Mouse (Mus musculus) neural tube, embryonic 15.5 days (tissue): ENCODE data around the gene Gpr3. TPM values are rescaled to one million over a fixed set of nuclear protein-coding genes. Genes with fewer than 3 reads are reported as not detected.
A peak's percentile ranks its signal among the peaks of the same experiment; 100 is the strongest.

Experiments used
- ATAC-seq: fragments of 200-750 bp; cut with Nextera tagmentation; 2 replicates; pipeline ENCODE4 v1.8.0; 2017; ENCODE audit warnings: mild to moderate bottlenecking, moderate TSS enrichment, moderate library complexity; ENCODE audit not compliant: low FRiP score
- H3K27ac ChIP-seq: fragments of 300-500 bp; sonication (generic); replicated peaks from 2 replicates; pipeline ENCODE4 v1.5.1; 2015; ENCODE audit warnings: mild to moderate bottlenecking, inconsistent platforms
- H3K27me3 ChIP-seq: fragments of 300-500 bp; sonication (generic); replicated peaks from 2 replicates; pipeline ENCODE4 v1.6.1; 2015; ENCODE audit warnings: inconsistent platforms
- H3K36me3 ChIP-seq: fragments of 300-500 bp; sonication (generic); 2 replicates; pipeline ENCODE4 v1.6.1; 2015; ENCODE audit warnings: inconsistent platforms
- H3K4me1 ChIP-seq: fragments of 300-500 bp; sonication (generic); 2 replicates; pipeline ENCODE4 v1.6.1; 2015; ENCODE audit warnings: inconsistent platforms
- H3K4me2 ChIP-seq: fragments of 300-500 bp; sonication (generic); 2 replicates; pipeline ENCODE4 v1.6.1; 2015; ENCODE audit warnings: inconsistent platforms, mild to moderate bottlenecking, moderate library complexity
- H3K4me3 ChIP-seq: fragments of 300-500 bp; sonication (generic); replicated peaks from 2 replicates; pipeline ENCODE4 v1.5.1; 2015; ENCODE audit warnings: mild to moderate bottlenecking, inconsistent platforms
- H3K9ac ChIP-seq: fragments of 300-500 bp; sonication (generic); replicated peaks from 2 replicates; pipeline ENCODE4 v1.6.1; 2015; ENCODE audit warnings: mild to moderate bottlenecking, inconsistent platforms
- H3K9me3 ChIP-seq: fragments of 300-500 bp; sonication (generic); replicated peaks from 2 replicates; pipeline ENCODE4 v1.6.1; 2016; ENCODE audit warnings: inconsistent platforms
- WGBS: fragments of 180-500 bp; shearing (Covaris S2); methylation state at CpG from one replicate; pipeline ENCODE4 v1.1.7; 2015; ENCODE audit warnings: mixed read lengths; 5-methylcytosine and 5-hydroxymethylcytosine counted together
- polyA plus RNA-seq: library from polyadenylated mRNA; unstranded; fragments of >200 nt; fragmentation: Nextera tagmentation; extraction: Ambion mirVana; gene quantifications from 2 replicates; pipeline ENCODE4 v1.2.1, GENCODE M21; 2015

Gene Gpr3
- polyA plus RNA-seq, result 1.3 and 2.5 TPM in 2 replicates

- 2% methylated on average over 43 of the region's 52 CpGs for WGBS
- peaks cover 24% of the 10 kb centered on the region for H3K27me3 ChIP-seq
- no peaks in the 10 kb centered on the region for H3K9me3 ChIP-seq
- H3K4me3 ChIP-seq, result peak within 1 kb of the TSS; percentile 72
- no peaks in the 10 kb centered on the region for H3K36me3 ChIP-seq
- H3K4me1 ChIP-seq, result peaks cover 25% of the 10 kb centered on the region
- H3K4me2 ChIP-seq, result peak within 1 kb of the TSS; percentile 98
- H3K9ac ChIP-seq, result peak within 1 kb of the TSS; percentile 67
- H3K27ac ChIP-seq, result no peak within 1 kb of the TSS
- peak; percentile 59 for ATAC-seq
Observed at GRCm38 (mm10) chr4:133211751-133212561, at the start of gene Gpr3, which contains the start of gene Cd164l2. Gene Gpr3, minus strand, starts transcription at chr4:133212536. Gene Cd164l2, plus strand, starts transcription at chr4:133212131.

- Histone ChIP-seq H3K4me3 (no peak overlapping the region), H3K9ac (no peak overlapping the region), H3K4me2 (no peak overlapping the region), H3K9me3 (no peaks in the 10 kb centered on the region), H3K4me1 (peaks cover 2% of the 10 kb centered on the region; the same call in 1 of the 2 replicates), H3K27ac (no peak overlapping the region), H3K27me3 (peaks cover 9% of the 10 kb centered on the region), H3K36me3 (peaks cover 34% of the 10 kb centered on the region)
- no peak for ATAC-seq
- WGBS, result 52% methylated on average over 10 of the region's 10 CpGs
Observed at GRCm38 (mm10) chr4:133261641-133262374, 49.5 kb upstream of the Gpr3 start.

GRCm38 (mm10) chr4:133257798-133258408 lies 45.6 kb upstream of the Gpr3 start:
- Histone ChIP-seq H3K36me3 (no peaks in the 10 kb centered on the region), H3K9me3 (no peaks in the 10 kb centered on the region), H3K9ac (no peak overlapping the region), H3K4me1 (peaks cover 4% of the 10 kb centered on the region; the same call in 1 of the 2 replicates), H3K4me3 (no peak overlapping the region), H3K27me3 (peaks cover 37% of the 10 kb centered on the region), H3K27ac (no peak overlapping the region), H3K4me2 (no peak overlapping the region)
- WGBS, result 85% methylated on average over 12 of the region's 12 CpGs
- no peak for ATAC-seq

- no peak overlapping the region for H3K4me2 ChIP-seq
- no peak overlapping the region for H3K4me3 ChIP-seq
- no peak overlapping the region for H3K9ac ChIP-seq
- ATAC-seq, result no peak
- WGBS, result 40% methylated on average over 12 of the region's 12 CpGs
- peaks cover 4% of the 10 kb centered on the region; the same call in 1 of the 2 replicates for H3K4me1 ChIP-seq
- peaks cover 44% of the 10 kb centered on the region for H3K27me3 ChIP-seq
- no peak overlapping the region for H3K27ac ChIP-seq
- no peaks in the 10 kb centered on the region for H3K9me3 ChIP-seq
- no peaks in the 10 kb centered on the region for H3K36me3 ChIP-seq
Observed at GRCm38 (mm10) chr4:133257230-133257629, 44.9 kb upstream of the Gpr3 start.

- ATAC-seq, result no peak
- no peaks in the 10 kb centered on the region for H3K36me3 ChIP-seq
- no peak overlapping the region for H3K27ac ChIP-seq
- H3K27me3 ChIP-seq, result peaks cover 48% of the 10 kb centered on the region
- H3K4me2 ChIP-seq, result 0 out of 2 replicates have a peak overlapping the region, but pooled peaks have one; percentile 17
- H3K9ac ChIP-seq, result no peak overlapping the region
- H3K4me1 ChIP-seq, result peaks cover 4% of the 10 kb centered on the region; the same call in 1 of the 2 replicates
- no peaks in the 10 kb centered on the region for H3K9me3 ChIP-seq
- 15% methylated on average over 24 of the region's 24 CpGs for WGBS
- no peak overlapping the region for H3K4me3 ChIP-seq
Observed at GRCm38 (mm10) chr4:133256820-133257219, 44.5 kb upstream of the Gpr3 start.

GRCm38 (mm10) chr4:133255392-133255791 lies 43.1 kb upstream of the Gpr3 start:
- 71% methylated on average over 6 of the region's 6 CpGs for WGBS
- Histone ChIP-seq H3K4me1 (peaks cover 15% of the 10 kb centered on the region), H3K36me3 (no peaks in the 10 kb centered on the region), H3K27me3 (peaks cover 61% of the 10 kb centered on the region), H3K4me3 (no peak overlapping the region), H3K4me2 (no peak overlapping the region), H3K27ac (no peak overlapping the region), H3K9ac (no peak overlapping the region), H3K9me3 (no peaks in the 10 kb centered on the region)
- ATAC-seq, result no peak

GRCm38 (mm10) chr4:133253412-133253811 lies 41.1 kb upstream of the Gpr3 start:
- ATAC-seq, result no peak
- Histone ChIP-seq H3K9ac (no peak overlapping the region), H3K27ac (no peak overlapping the region), H3K36me3 (no peaks in the 10 kb centered on the region), H3K27me3 (peaks cover 79% of the 10 kb centered on the region), H3K4me2 (no peak overlapping the region), H3K4me1 (peaks cover 16% of the 10 kb centered on the region), H3K9me3 (no peaks in the 10 kb centered on the region), H3K4me3 (no peak overlapping the region)
- 45% methylated on average over 12 of the region's 12 CpGs for WGBS

GRCm38 (mm10) chr4:133252089-133252488 lies 39.8 kb upstream of the Gpr3 start:
- H3K4me3 ChIP-seq, result no peak overlapping the region
- H3K27me3 ChIP-seq, result peaks cover 84% of the 10 kb centered on the region

GRCm38 (mm10) chr4:133251214-133251613 lies 38.9 kb upstream of the Gpr3 start:
- 2% methylated on average over 31 of the region's 31 CpGs for WGBS
- Histone ChIP-seq H3K27me3 (peaks cover 84% of the 10 kb centered on the region), H3K4me3 (peak overlapping the region; percentile 31), H3K36me3 (no peaks in the 10 kb centered on the region), H3K27ac (no peak overlapping the region), H3K4me1 (peaks cover 12% of the 10 kb centered on the region), H3K4me2 (peak overlapping the region; percentile 55), H3K9ac (peak overlapping the region; percentile 38), H3K9me3 (no peaks in the 10 kb centered on the region)
- ATAC-seq, result no peak

More at GRCm38 (mm10) chr4:133252089-133252488, 39.8 kb upstream of the Gpr3 start:
- no peaks in the 10 kb centered on the region for H3K9me3 ChIP-seq
- H3K4me2 ChIP-seq, result no peak overlapping the region
- H3K27ac ChIP-seq, result no peak overlapping the region
- no peak for ATAC-seq
- no peak overlapping the region for H3K9ac ChIP-seq
- WGBS, result 50% methylated on average over 4 of the region's 4 CpGs
- H3K4me1 ChIP-seq, result peaks cover 16% of the 10 kb centered on the region
- no peaks in the 10 kb centered on the region for H3K36me3 ChIP-seq

- Histone ChIP-seq H3K9ac (peak overlapping the region; percentile 38; the same call in 1 of the 2 replicates), H3K4me2 (peak overlapping the region; percentile 55), H3K4me3 (peak overlapping the region; percentile 31), H3K4me1 (peaks cover 12% of the 10 kb centered on the region), H3K27ac (no peak overlapping the region), H3K9me3 (no peaks in the 10 kb centered on the region), H3K36me3 (no peaks in the 10 kb centered on the region), H3K27me3 (peaks cover 84% of the 10 kb centered on the region)
- 0 out of 2 replicates have a peak, but pooled peaks have one; percentile 31 for ATAC-seq
- WGBS, result 2% methylated on average over 22 of the region's 22 CpGs
Observed at GRCm38 (mm10) chr4:133250609-133251008, 38.3 kb upstream of the Gpr3 start.

- Histone ChIP-seq H3K27ac (no peak overlapping the region), H3K9me3 (no peaks in the 10 kb centered on the region), H3K4me1 (peaks cover 12% of the 10 kb centered on the region), H3K27me3 (peaks cover 86% of the 10 kb centered on the region), H3K36me3 (no peaks in the 10 kb centered on the region), H3K4me3 (no peak overlapping the region), H3K4me2 (no peak overlapping the region), H3K9ac (no peak overlapping the region)
- ATAC-seq, result no peak
- WGBS, result 81% methylated on average over 13 of the region's 13 CpGs
Observed at GRCm38 (mm10) chr4:133247806-133248449, 35.6 kb upstream of the Gpr3 start.
